Mouse (Mus musculus) CH12.LX (cell line): ENCODE results near the gene Alox12b.

Experiments used
- CTCF ChIP-seq, 2 experiments: IDR thresholded peaks in 1 of 2; conservative IDR thresholded peaks in 1 of 2; 2 replicates each; pipeline ENCODE4 v1.5.1; 2011 to 2012; ENCODE audit warnings: low read depth in 2 of 2, low read length in 2 of 2, improper control_type of control experiment in 1 of 2, inconsistent platforms in 1 of 2, mild to moderate bottlenecking in 1 of 2, moderate library complexity in 1 of 2
- ELF1 ChIP-seq: IDR thresholded peaks from 2 replicates; pipeline ENCODE4 v1.6.1; 2014; ENCODE audit warnings: low read depth, mild to moderate bottlenecking, inconsistent platforms, low read length, improper control_type of control experiment
- EP300 ChIP-seq: IDR thresholded peaks from 2 replicates; pipeline ENCODE4 v1.6.1; 2011; ENCODE audit warnings: low read length, improper control_type of control experiment
- ETS1 ChIP-seq: conservative IDR thresholded peaks from 2 replicates; pipeline ENCODE4 v1.6.1; 2012; ENCODE audit warnings: low read depth, mild to moderate bottlenecking, inconsistent platforms, low read length, improper control_type of control experiment, moderate library complexity
- MAX ChIP-seq: IDR thresholded peaks from 2 replicates; pipeline ENCODE4 v1.6.1; 2011; ENCODE audit warnings: low read length, improper control_type of control experiment
- MYC ChIP-seq: IDR thresholded peaks from 2 replicates; pipeline ENCODE4 v1.6.1; 2011; ENCODE audit warnings: low read depth, mild to moderate bottlenecking, improper control_type of control experiment, low read length
- PAX5 ChIP-seq: IDR thresholded peaks from 2 replicates; pipeline ENCODE4 v1.6.1; 2012; ENCODE audit warnings: low read length, inconsistent platforms, mixed read lengths
- POLR2A ChIP-seq: IDR thresholded peaks from 2 replicates; pipeline ENCODE4 v1.6.1; 2011; ENCODE audit warnings: low read depth, mild to moderate bottlenecking, improper control_type of control experiment, low read length
- SMC3 ChIP-seq: IDR thresholded peaks from 2 replicates; pipeline ENCODE4 v1.6.1; 2011; ENCODE audit warnings: low read depth, low read length, improper control_type of control experiment
- ZC3H11A ChIP-seq: IDR thresholded peaks from 2 replicates; pipeline ENCODE4 v1.6.1; 2012; ENCODE audit warnings: low read depth, mild to moderate bottlenecking, inconsistent platforms, low read length, improper control_type of control experiment

- TF ChIP-seq CTCF (conservative IDR thresholded peaks at IDR 0.05 in 1 of 2, IDR thresholded peaks at IDR 0.05 in 1 of 2; ENCODE audit: low read depth in 2 of 2, low read length in 2 of 2) = no peak
- no peak for TF ChIP-seq ELF1
- no peak for TF ChIP-seq MAX
- no peak for TF ChIP-seq SMC3
- no peak for TF ChIP-seq MYC
- TF ChIP-seq ETS1 = no peak
- no peak for TF ChIP-seq PAX5
- TF ChIP-seq EP300 = no peak
- TF ChIP-seq ZC3H11A = no peak
- no peak for TF ChIP-seq POLR2A
Measured at GRCm38 (mm10) chr11:69202469-69203230, 45.9 kb downstream of the Alox12b start.
